Mouse (Mus musculus) frontal cortex, postnatal 10 days (tissue): ENCODE data around the gene Trim41.
"Not testable (repeated sequence)": the region's sequence is repeated elsewhere in the genome, so short reads cannot be mapped to it uniquely, and the experiment has no call there.

ENCODE experiments used
- DNase-seq, 2 experiments: peaks; one replicate each; pipeline ENCODE4 v3.0.0; 2022; ENCODE audit warnings: low spot score in 2 of 2, mixed read lengths in 1 of 2

Gene Trim41

GRCm38 (mm10) chr11:48838181-48838797 is 21.1 kb upstream of the Trim41 start:
- DNase-seq, result no peak

GRCm38 (mm10) chr11:48837310-48838180 is 20.4 kb upstream of the Trim41 start:
- peak in 1 of 2 experiments; percentile 36 for DNase-seq

DNA sequence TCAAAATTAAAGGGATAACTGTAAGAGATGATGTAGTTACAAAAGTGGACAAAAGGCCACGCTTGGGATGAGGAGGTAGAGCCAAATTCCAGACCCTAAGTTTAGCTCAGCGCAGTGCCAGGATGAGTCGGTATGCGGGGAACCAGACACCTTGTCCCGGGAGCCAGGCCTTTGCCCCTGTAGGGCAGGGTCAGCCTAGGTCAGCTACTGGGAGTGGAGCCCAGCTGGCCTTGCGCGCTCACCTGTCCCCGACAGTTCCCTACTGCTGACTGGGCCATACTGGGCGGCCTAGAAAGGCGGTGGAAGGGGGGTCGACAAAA is 19.8 kb upstream of the Trim41 start:
- DNase-seq, result no peak

GRCm38 (mm10) chr11:48835923-48836322 is 18.8 kb upstream of the Trim41 start:
- DNase-seq, result no peak

DNA sequence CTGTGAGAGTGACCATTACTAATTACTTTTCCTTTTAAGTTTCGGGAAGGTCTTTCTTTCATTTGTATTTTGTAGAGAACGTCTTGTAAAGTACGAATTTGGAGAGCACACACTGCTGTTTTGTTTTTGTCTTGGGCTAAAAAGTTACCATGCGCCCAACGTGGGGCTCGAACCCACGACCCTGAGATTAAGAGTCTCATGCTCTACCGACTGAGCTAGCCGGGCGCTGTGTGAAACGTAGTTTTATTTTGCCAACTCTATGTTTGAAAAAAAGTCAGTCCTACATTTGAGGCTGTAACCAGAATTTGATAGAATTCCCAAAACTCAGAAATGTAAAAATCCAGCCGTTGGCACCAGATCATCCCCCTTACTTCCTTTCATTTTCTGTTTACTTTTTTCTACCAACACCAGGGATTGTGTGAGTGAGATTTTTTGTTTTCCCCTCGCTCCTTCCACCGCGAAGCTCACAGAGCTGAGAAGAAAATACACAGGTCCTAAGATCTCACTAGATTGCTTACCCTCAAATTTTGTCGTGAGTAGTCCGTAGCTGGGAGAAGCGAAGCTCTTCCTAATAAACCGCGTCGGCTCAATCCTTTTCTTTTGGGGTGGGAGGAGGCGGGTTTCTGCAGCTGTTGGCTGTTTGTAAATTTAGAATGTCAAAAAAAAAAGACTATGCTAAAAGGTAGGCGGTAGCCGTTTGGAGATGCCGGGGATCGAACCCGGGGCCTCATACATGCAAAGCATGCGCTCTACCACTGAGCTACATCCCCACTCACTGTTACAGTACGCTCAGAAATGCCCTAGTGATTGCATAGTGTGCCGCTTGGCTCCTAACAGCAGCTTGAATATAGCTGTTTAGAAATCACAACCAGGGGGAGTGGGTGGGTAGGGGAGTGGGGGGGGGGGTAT is 16.8 kb upstream of the Trim41 start:
- DNase-seq, result peak; percentile 74 to 84

GRCm38 (mm10) chr11:48833078-48833730 is 16.1 kb upstream of the Trim41 start:
- DNase-seq, result no peak

GRCm38 (mm10) chr11:48831273-48831672 is 14.1 kb upstream of the Trim41 start:
- no peak for DNase-seq

- DNase-seq, result no peak
These were observed 13.1 kb upstream of the Trim41 start for GRCm38 (mm10) chr11:48830279-48830678.

- no peak for DNase-seq
These were observed 10.8 kb upstream of the Trim41 start for GRCm38 (mm10) chr11:48827926-48828325.

GRCm38 (mm10) chr11:48826752-48827096 is 9.6 kb upstream of the Trim41 start:
- DNase-seq, result no peak

- not testable (repeated sequence) for DNase-seq
These were observed 9.0 kb upstream of the Trim41 start, which contains the start of the genes Trim7 and Gm12184 for GRCm38 (mm10) chr11:48825979-48826751. Gene Trim7, plus strand, starts transcription at chr11:48826140. Gene Gm12184, minus strand, starts transcription at chr11:48826655.

GRCm38 (mm10) chr11:48824311-48824830 is 7.2 kb upstream of the Trim41 start:
- no peak for DNase-seq

GRCm38 (mm10) chr11:48823536-48823972 is 6.4 kb upstream of the Trim41 start:
- DNase-seq, result peak in 1 of 2 experiments; percentile 34

DNA sequence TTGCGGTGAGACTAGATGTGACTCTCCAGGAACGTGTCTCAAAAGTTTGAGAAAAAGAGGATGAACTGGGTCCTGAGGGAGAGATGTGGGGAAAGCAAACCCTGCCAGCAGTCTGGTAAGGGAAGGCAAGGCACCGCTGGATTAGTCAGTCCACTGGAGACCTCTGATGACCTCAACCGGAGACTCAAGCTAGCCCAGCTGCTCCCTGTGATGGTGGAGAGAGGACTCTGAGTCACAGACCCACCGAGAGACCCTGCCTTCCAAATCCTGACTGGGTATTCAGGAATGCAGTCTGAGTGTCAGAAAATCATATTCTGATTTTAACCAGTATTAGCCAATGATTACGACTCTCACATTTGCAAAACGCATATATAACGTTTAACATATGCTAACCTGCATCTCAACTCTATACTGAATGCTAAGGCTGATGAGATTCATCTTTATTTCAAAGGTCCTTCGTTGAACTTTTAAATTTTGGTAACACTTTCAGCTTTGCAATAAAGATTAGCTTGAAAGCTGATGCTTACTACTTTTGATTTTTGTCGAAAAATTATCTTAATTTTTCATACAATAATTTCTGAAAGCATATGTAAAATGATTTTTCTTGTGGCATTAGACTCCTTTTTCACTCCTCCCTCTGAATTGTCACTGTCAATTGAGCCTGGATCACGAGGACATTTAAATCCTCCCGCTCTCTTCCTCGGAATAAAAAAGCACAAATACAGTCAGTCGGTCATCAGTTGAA is 5.8 kb upstream of the Trim41 start:
- DNase-seq, result no peak

- not testable (repeated sequence) for DNase-seq
These were observed 4.1 kb upstream of the Trim41 start for GRCm38 (mm10) chr11:48821299-48821698.

DNA sequence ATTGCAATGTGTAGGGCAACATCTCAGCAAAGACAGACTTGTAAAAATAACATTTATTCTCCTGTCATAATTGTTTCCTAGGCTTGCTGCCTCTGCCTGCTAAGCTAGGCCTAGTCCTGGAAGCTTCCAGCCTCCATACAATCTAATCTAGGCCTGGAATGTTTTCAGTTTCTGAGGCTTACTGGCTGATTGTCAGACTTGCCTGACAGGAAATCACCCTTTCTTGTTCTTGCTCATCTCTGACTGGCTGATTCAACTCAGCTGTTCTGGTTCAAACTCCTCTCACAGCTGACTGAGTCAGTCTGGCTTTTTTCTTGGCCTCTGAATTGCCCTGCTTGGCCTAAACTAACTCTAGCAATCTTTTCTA is 3.1 kb upstream of the Trim41 start:
- no peak for DNase-seq

- no peak for DNase-seq
These were observed 2.6 kb upstream of the Trim41 start for GRCm38 (mm10) chr11:48819614-48820307.

- peak; percentile 57 to 75 for DNase-seq
These were observed 1.2 kb upstream of the Trim41 start for GRCm38 (mm10) chr11:48818346-48818745.

- DNase-seq, result no peak
These were observed 641 bp upstream of the Trim41 start for GRCm38 (mm10) chr11:48817794-48818193.
